Mouse (Mus musculus): ENCODE measurements around the gene Gm10318. TPM values are rescaled to one million over a fixed set of nuclear protein-coding genes. Genes with fewer than 3 reads are reported as not detected.

The Gm10318 gene
- polyA plus RNA-seq, 1 experiment from 2014 or later, result not detected

GRCm38 (mm10) chr10:77895562-77895961, 42.9 kb downstream of the Gm10318 start:
- TF ChIP-seq CTCF (IDR thresholded peaks at IDR 0.05), result no peak
- DNase-seq (ENCODE audit: low read depth, low spot score) (no peak), ATAC-seq (no peak)
- CTCF ChIA-PET, result no interaction called here
- H3K27me3 ChIP-seq, result peaks cover 43% of the 10 kb centered on the region
- in situ Hi-C loops (cut with MboI; ENCODE audit: low pct_unique_long_range_greater_than_20kb), result no loop called here
- POLR2A ChIA-PET, result no interaction called here

- no peak for DNase-seq (ENCODE audit: low read depth, low spot score)
- ATAC-seq, result no peak
- peaks cover 48% of the 10 kb centered on the region for H3K27me3 ChIP-seq
- in situ Hi-C loops (cut with MboI; ENCODE audit: low pct_unique_long_range_greater_than_20kb), result no loop called here
- ChIA-PET CTCF (no interaction called here), POLR2A (no interaction called here)
- no peak for TF ChIP-seq CTCF (IDR thresholded peaks at IDR 0.05)
These were observed 47.5 kb downstream of the Gm10318 start for GRCm38 (mm10) chr10:77900126-77900525.

- ChIA-PET POLR2A (no interaction called here), CTCF (no interaction called here)
- no peak for ATAC-seq
- no peak for TF ChIP-seq CTCF (IDR thresholded peaks at IDR 0.05)
- H3K27me3 ChIP-seq, result peaks cover 41% of the 10 kb centered on the region
- in situ Hi-C loops (cut with MboI; ENCODE audit: low pct_unique_long_range_greater_than_20kb), result no loop called here
- DNase-seq (ENCODE audit: low read depth, low spot score), result no peak
These were observed 48.5 kb downstream of the Gm10318 start for GRCm38 (mm10) chr10:77900903-77901818.

- POLR2A ChIA-PET, result no interaction called here
- DNase-seq (ENCODE audit: low read depth, low spot score), result no peak
- peaks cover 37% of the 10 kb centered on the region for H3K27me3 ChIP-seq
- no peak for ATAC-seq
- CTCF ChIA-PET, result no interaction called here
- in situ Hi-C loops (cut with MboI; ENCODE audit: low pct_unique_long_range_greater_than_20kb), result no loop called here
- no peak for TF ChIP-seq CTCF (IDR thresholded peaks at IDR 0.05)
These were observed 49.2 kb downstream of the Gm10318 start for GRCm38 (mm10) chr10:77901871-77902210.

- TF ChIP-seq CTCF (IDR thresholded peaks at IDR 0.05), result no peak
- ChIA-PET CTCF (no interaction called here), POLR2A (no interaction called here)
- in situ Hi-C loops (cut with MboI; ENCODE audit: low pct_unique_long_range_greater_than_20kb), result no loop called here
- DNase-seq (ENCODE audit: low read depth, low spot score) (no peak), ATAC-seq (no peak)
- peaks cover 34% of the 10 kb centered on the region for H3K27me3 ChIP-seq
These were observed 49.7 kb downstream of the Gm10318 start, which contains the start of gene Lrrc3 for GRCm38 (mm10) chr10:77902211-77902893. TSS of gene Lrrc3 (minus strand) at chr10:77902536.

GRCm38 (mm10) chr10:77902894-77903715, 50.4 kb downstream of the Gm10318 start:
- CTCF ChIA-PET, result no interaction called here
- in situ Hi-C loops (cut with MboI; ENCODE audit: low pct_unique_long_range_greater_than_20kb), result no loop called here

More at GRCm38 (mm10) chr10:77902894-77903715, 50.4 kb downstream of the Gm10318 start:
- DNase-seq (ENCODE audit: low read depth, low spot score) (no peak), ATAC-seq (no peak)
- H3K27me3 ChIP-seq, result peaks cover 32% of the 10 kb centered on the region
- no peak for TF ChIP-seq CTCF (IDR thresholded peaks at IDR 0.05)
- POLR2A ChIA-PET, result no interaction called here

Other genes starting within 250 kb of the Gm10318 start
- 235 TPM for gene Sumo3, start 246.8 kb upstream of the Gm10318 start, polyA plus RNA-seq (2021)
- gene Gm49325, start 246.7 kb upstream of the Gm10318 start, polyA plus RNA-seq (2021), result 5.5 TPM
- gene Ube2g2, start 230.6 kb upstream of the Gm10318 start, polyA plus RNA-seq (2021), result 67.6 TPM
- not detected for gene Tspear, start 166.3 kb upstream of the Gm10318 start, polyA plus RNA-seq (2021)
- not detected for gene Gm19402, start 162.1 kb upstream of the Gm10318 start, polyA plus RNA-seq (2021)
- gene Gm9508, start 155.6 kb upstream of the Gm10318 start, polyA plus RNA-seq (2021), result not detected
- not detected for gene Gm10272, start 146.2 kb upstream of the Gm10318 start, polyA plus RNA-seq (2021)
- not detected for gene Gm10024, start 141.4 kb upstream of the Gm10318 start, polyA plus RNA-seq (2021)
- not detected for gene Gm10142, start 137.1 kb upstream of the Gm10318 start, polyA plus RNA-seq (2021)
- gene Krtap12-1, start 132.3 kb upstream of the Gm10318 start, polyA plus RNA-seq (2021), result not detected
- gene Gm10100, start 126.4 kb upstream of the Gm10318 start, polyA plus RNA-seq (2021), result not detected
- not detected for gene Gm18596, start 110.2 kb upstream of the Gm10318 start, polyA plus RNA-seq (2021)
- gene Gm9736, start 101.5 kb upstream of the Gm10318 start, polyA plus RNA-seq (2021), result not detected
- not detected for gene Gm3233, start 93.2 kb upstream of the Gm10318 start, polyA plus RNA-seq (2021)
- not detected for gene Gm3238, start 81.5 kb upstream of the Gm10318 start, polyA plus RNA-seq (2021)
- gene Gm7138, start 75.9 kb upstream of the Gm10318 start, polyA plus RNA-seq (2021), result not detected
- not detected for gene Gm3250, start 70.3 kb upstream of the Gm10318 start, polyA plus RNA-seq (2021)
- gene Gm7137, start 64.7 kb upstream of the Gm10318 start, polyA plus RNA-seq (2021), result not detected
- not detected for gene Gm9639, start 57.8 kb upstream of the Gm10318 start, polyA plus RNA-seq (2021)
- not detected for gene Gm19668, start 53.7 kb upstream of the Gm10318 start, polyA plus RNA-seq (2021)
- not detected for gene Gm9507, start 41.0 kb upstream of the Gm10318 start, polyA plus RNA-seq (2021)
- gene Gm2696, start 38.2 kb upstream of the Gm10318 start, polyA plus RNA-seq (2021), result not detected
- gene Krtap10-4, start 25.8 kb upstream of the Gm10318 start, polyA plus RNA-seq (2021), result not detected
- gene Krtap10-10, start 16.9 kb upstream of the Gm10318 start, polyA plus RNA-seq (2021), result not detected
- not detected for gene Gm36176, start 6.1 kb upstream of the Gm10318 start, polyA plus RNA-seq (2021)
- gene Gm3285, start 9.1 kb downstream of the Gm10318 start, polyA plus RNA-seq (2021), result not detected
- gene Lrrc3, start 49.7 kb downstream of the Gm10318 start, polyA plus RNA-seq (2021), result 0.01 TPM
- gene Trpm2, start 117.7 kb downstream of the Gm10318 start, polyA plus RNA-seq (2021), result 0.21 TPM
- 38.5 TPM for gene 1810043G02Rik, start 125.7 kb downstream of the Gm10318 start, polyA plus RNA-seq (2021)
- gene Pfkl, start 157.2 kb downstream of the Gm10318 start, polyA plus RNA-seq (2021), result 131 TPM
- 0.26 TPM for gene Dnmt3l, start 189.1 kb downstream of the Gm10318 start, polyA plus RNA-seq (2021)
- gene Aire, start 190.8 kb downstream of the Gm10318 start, polyA plus RNA-seq (2021), result 0.13 TPM
- gene Icosl, start 216.4 kb downstream of the Gm10318 start, polyA plus RNA-seq (2021), result 3.7 TPM

Measured in Patski (cell line).